ENCODE assay signal across 23 mouse cellular contexts in genomic region chr7:68278385-68278784, GRCm38 (mm10). TPM values are rescaled to one million over a fixed set of nuclear protein-coding genes. Genes with fewer than 3 reads are reported as not detected.
DNase-seq lines count a peak whose midpoint lies in the region; ATAC-seq and TF ChIP-seq lines count a peak whose summit lies in the region.
"Had no signal": no experiment of that assay in that cellular context is flagged by ENCODE, and none has a peak within 500 bp of the region (broad histone marks: within the 10 kb centered on the region; RNA-seq: fewer than 3 reads in every experiment).

No protein-coding gene starts in this region.

- peaks cover 8% of the 10 kb centered on the region for H3K4me1 ChIP-seq in midbrain, embryonic 11.5 days (ENCODE audit: control insufficient read depth, insufficient read depth, low read length)
- peaks cover 14% of the 10 kb centered on the region for H3K4me1 ChIP-seq in midbrain, embryonic 15.5 days
- peaks cover 50% of the 10 kb centered on the region for H3K4me1 ChIP-seq in embryonic facial prominence, embryonic 10.5 days
- H3K4me1 ChIP-seq in limb, embryonic 13.5 days, result peaks cover 47% of the 10 kb centered on the region

- no peak overlapping the region for H3K9ac ChIP-seq in midbrain, embryonic 11.5 days (ENCODE audit: low read length)
- H3K9ac ChIP-seq in midbrain, embryonic 15.5 days, result no peak overlapping the region
- H3K9ac ChIP-seq in limb, embryonic 13.5 days, result no peak overlapping the region

- DNase-seq in gastrocnemius, adult 2 months, result no peak
- DNase-seq in gastrocnemius, postnatal 4 days (ENCODE audit: low spot score in 2 of 2), result no peak
- peak; percentile 39 for DNase-seq in midbrain, embryonic 11.5 days (ENCODE audit: low spot score, missing footprints)
- DNase-seq in embryonic facial prominence, embryonic 10.5 days (ENCODE audit: low spot score), result no peak
- DNase-seq in frontal cortex, adult 2 months (ENCODE audit: extremely low spot score in 1 of 2, low spot score in 1 of 2), result no peak
- DNase-seq: cerebellum, adult 8-10 months; gastrocnemius, postnatal 10 days; heart, adult 18-20 months; kidney, adult 11 months; layer of hippocampus, postnatal 36 days; retina, postnatal 1 day had no signal

- ATAC-seq in midbrain, embryonic 11.5 days (ENCODE audit: low FRiP score), result no peak
- ATAC-seq in midbrain, embryonic 15.5 days (replicated peaks), result no peak
- no peak for ATAC-seq in limb, embryonic 13.5 days (ENCODE audit: low FRiP score, low read depth)
- no peak for ATAC-seq in frontal cortex, adult (ENCODE audit: low TSS enrichment)
- ATAC-seq: hindbrain, postnatal 0 days; midbrain, embryonic 16.5 days had no signal

- H3K4me2 ChIP-seq in midbrain, embryonic 11.5 days, result no peak overlapping the region
- no peak overlapping the region for H3K4me2 ChIP-seq in midbrain, embryonic 15.5 days
- no peak overlapping the region for H3K4me2 ChIP-seq in limb, embryonic 13.5 days (replicated peaks)

- WGBS in midbrain, embryonic 11.5 days, result 89% methylated on average over 6 of the region's 6 CpGs
- 98% methylated on average over 6 of the region's 6 CpGs for WGBS in midbrain, embryonic 15.5 days
- 92% methylated on average over 6 of the region's 6 CpGs for WGBS in embryonic facial prominence, embryonic 10.5 days
- 94% methylated on average over 6 of the region's 6 CpGs for WGBS in limb, embryonic 13.5 days

- peak overlapping the region; percentile 78; the same call in 1 of the 2 replicates for H3K27ac ChIP-seq in gastrocnemius, adult 2 months
- no peak overlapping the region for H3K27ac ChIP-seq in midbrain, embryonic 11.5 days (ENCODE audit: low read depth, low read length)
- no peak overlapping the region for H3K27ac ChIP-seq in midbrain, embryonic 15.5 days
- H3K27ac ChIP-seq in embryonic facial prominence, embryonic 10.5 days (replicated peaks), result peak overlapping the region; percentile 11; the same call in 1 of the 2 replicates
- peak overlapping the region; percentile 79 for H3K27ac ChIP-seq in limb, embryonic 13.5 days
- H3K27ac ChIP-seq: hindbrain, embryonic 10.5 days; hindbrain, postnatal 0 days; kidney, postnatal 0 days; stomach, postnatal 0 days had no signal

- H3K36me3 ChIP-seq in midbrain, embryonic 11.5 days (ENCODE audit: control insufficient read depth, insufficient read depth, low read length), result no peaks in the 10 kb centered on the region
- no peaks in the 10 kb centered on the region for H3K36me3 ChIP-seq in midbrain, embryonic 15.5 days (replicated peaks)
- no peaks in the 10 kb centered on the region for H3K36me3 ChIP-seq in embryonic facial prominence, embryonic 10.5 days (replicated peaks)
- no peaks in the 10 kb centered on the region for H3K36me3 ChIP-seq in limb, embryonic 13.5 days
- H3K36me3 ChIP-seq: hindbrain, embryonic 10.5 days had no signal

- no peak for TF ChIP-seq CTCF in gastrocnemius, adult 2 months (IDR thresholded peaks at IDR 0.05)

- H3K27me3 ChIP-seq in midbrain, embryonic 11.5 days (ENCODE audit: control insufficient read depth, insufficient read depth, low read length), result peaks cover 8% of the 10 kb centered on the region; the same call in 1 of the 2 replicates
- H3K27me3 ChIP-seq in midbrain, embryonic 15.5 days (replicated peaks), result peaks cover 10% of the 10 kb centered on the region
- peaks cover 62% of the 10 kb centered on the region for H3K27me3 ChIP-seq in embryonic facial prominence, embryonic 10.5 days (replicated peaks; ENCODE audit: low read depth, poor library complexity, severe bottlenecking)
- no peaks in the 10 kb centered on the region; the same call in 1 of the 2 replicates for H3K27me3 ChIP-seq in limb, embryonic 13.5 days

- H3K4me3 ChIP-seq in gastrocnemius, adult 2 months, result no peak overlapping the region
- H3K4me3 ChIP-seq in midbrain, embryonic 11.5 days (ENCODE audit: low read depth, low read length), result no peak overlapping the region
- no peak overlapping the region for H3K4me3 ChIP-seq in midbrain, embryonic 15.5 days
- no peak overlapping the region for H3K4me3 ChIP-seq in embryonic facial prominence, embryonic 10.5 days
- no peak overlapping the region for H3K4me3 ChIP-seq in limb, embryonic 13.5 days
- H3K4me3 ChIP-seq: hindbrain, embryonic 10.5 days; megakaryocyte, embryonic 14.5 days had no signal

- H3K9me3 ChIP-seq in midbrain, embryonic 11.5 days (ENCODE audit: control insufficient read depth, low read length), result no peaks in the 10 kb centered on the region
- H3K9me3 ChIP-seq in midbrain, embryonic 15.5 days, result no peaks in the 10 kb centered on the region
- H3K9me3 ChIP-seq in embryonic facial prominence, embryonic 10.5 days, result no peaks in the 10 kb centered on the region
- no peaks in the 10 kb centered on the region for H3K9me3 ChIP-seq in limb, embryonic 13.5 days
- H3K9me3 ChIP-seq: hindbrain, embryonic 10.5 days; megakaryocyte, embryonic 14.5 days had no signal

- intact Hi-C loops in gastrocnemius, adult 2 months (cut with DNase I), result no loop called here

RNA-seq across cellular contexts. Expression of gene Fam169b, which starts 4.7 kb away (rescaled TPM):
- total RNA-seq in gastrocnemius, adult 2 months (2021), result under 1 TPM in 1 of 2 experiments, not detected in 1; 0.08 TPM
- 1 to 10 TPM; 1.0 to 1.3 TPM for total RNA-seq in gastrocnemius, postnatal 4 days (2021)
- 0.18 TPM in 1 of 2 replicates, not detected in the other for polyA plus RNA-seq in midbrain, embryonic 11.5 days (2014; fragmentation: Nextera tagmentation; extraction: Ambion mirVana)
- 0.15 TPM in 1 of 2 replicates, not detected in the other for polyA plus RNA-seq in midbrain, embryonic 15.5 days (2015; fragmentation: Nextera tagmentation; extraction: Ambion mirVana)
- polyA plus RNA-seq in embryonic facial prominence, embryonic 10.5 days (2016; fragmentation: Nextera tagmentation; extraction: Ambion mirVana), result 1.1 and 1.4 TPM in 2 replicates
- 2.0 TPM in 2 replicates for polyA plus RNA-seq in limb, embryonic 13.5 days (2015; fragmentation: Nextera tagmentation; extraction: Ambion mirVana)
- 0.38 and 1.0 TPM in 2 replicates for polyA plus RNA-seq in frontal cortex, adult 2 months (2012; rRNA removed)

RNA-seq across cellular contexts. Expression of gene Pgpep1l, which starts 14.4 kb away (rescaled TPM):
- 1 to 10 TPM; 1.9 to 3.9 TPM for total RNA-seq in gastrocnemius, adult 2 months (2021)
- 1 to 10 TPM; 5.6 to 6.5 TPM for total RNA-seq in gastrocnemius, postnatal 4 days (2021)
- polyA plus RNA-seq in midbrain, embryonic 11.5 days (2014; fragmentation: Nextera tagmentation; extraction: Ambion mirVana), result not detected in 2 replicates
- polyA plus RNA-seq in midbrain, embryonic 15.5 days (2015; fragmentation: Nextera tagmentation; extraction: Ambion mirVana), result not detected in 2 replicates
- polyA plus RNA-seq in embryonic facial prominence, embryonic 10.5 days (2016; fragmentation: Nextera tagmentation; extraction: Ambion mirVana), result not detected in 2 replicates
- polyA plus RNA-seq in limb, embryonic 13.5 days (2015; fragmentation: Nextera tagmentation; extraction: Ambion mirVana), result not detected in 2 replicates
- polyA plus RNA-seq in frontal cortex, adult 2 months (2012; rRNA removed), result 0.80 and 1.3 TPM in 2 replicates
- total RNA-seq: common myeloid progenitor, adult 5-6 weeks; heart, adult 18-20 months had no signal
- polyA plus RNA-seq: embryonic facial prominence, embryonic 11.5 days; hindbrain, embryonic 10.5 days; hindbrain, postnatal 0 days; liver, embryonic 16.5 days; midbrain, embryonic 16.5 days; stomach, postnatal 0 days had no signal

Comparison
In these comparisons a context has a peak if more than half of its experiments do, and no peak if none do; other contexts are left out.
1. H3K27ac ChIP-seq: peak in gastrocnemius, adult 2 months (single experiment), embryonic facial prominence, embryonic 10.5 days (single experiment) and limb, embryonic 13.5 days (single experiment); none in midbrain, embryonic 11.5 days (single experiment) and midbrain, embryonic 15.5 days (single experiment).